Mouse (Mus musculus): ENCODE measurements around the gene Plekha3.
A peak's percentile ranks its signal among the peaks of the same experiment; 100 is the strongest.

Gene Plekha3

GRCm38 (mm10) chr2:76653070-76653469 is 22.0 kb upstream of the Plekha3 start:
- TF ChIP-seq CTCF (conservative IDR thresholded peaks at IDR 0.05; ENCODE audit: low read length) = peak; percentile 53
- no peak for TF ChIP-seq POU5F1 (IDR thresholded peaks at IDR 0.05; ENCODE audit: borderline replicate concordance, low read length)
- H3K4me1 ChIP-seq (replicated peaks; ENCODE audit: low read depth, low read length) = peaks cover 7% of the 10 kb centered on the region
- no peaks in the 10 kb centered on the region for H3K27me3 ChIP-seq (ENCODE audit: insufficient read depth, low read length)
- H3K36me3 ChIP-seq (ENCODE audit: insufficient read depth, low read length) = no peaks in the 10 kb centered on the region
- peaks cover under 1% of the 10 kb centered on the region; the same call in 1 of the 2 replicates for H3K9me3 ChIP-seq (ENCODE audit: low read length)
- H3K4me3 ChIP-seq (replicated peaks; ENCODE audit: low read length) = no peak overlapping the region

GRCm38 (mm10) chr2:76654646-76655045 is 20.4 kb upstream of the Plekha3 start:
- Histone ChIP-seq H3K27me3 (ENCODE audit: insufficient read depth, low read length) (no peaks in the 10 kb centered on the region), H3K36me3 (ENCODE audit: insufficient read depth, low read length) (no peaks in the 10 kb centered on the region), H3K4me3 (replicated peaks; ENCODE audit: low read length) (no peak overlapping the region), H3K9me3 (ENCODE audit: low read length) (peaks cover 8% of the 10 kb centered on the region; the same call in 1 of the 2 replicates), H3K4me1 (replicated peaks; ENCODE audit: low read depth, low read length) (peaks cover 4% of the 10 kb centered on the region; the same call in 1 of the 2 replicates)
- TF ChIP-seq POU5F1 (IDR thresholded peaks at IDR 0.05; ENCODE audit: borderline replicate concordance, low read length) (no peak), CTCF (conservative IDR thresholded peaks at IDR 0.05; ENCODE audit: low read length) (no peak), NANOG (IDR thresholded peaks at IDR 0.05; ENCODE audit: borderline replicate concordance, low read length) (no peak)

- TF ChIP-seq CTCF (conservative IDR thresholded peaks at IDR 0.05; ENCODE audit: low read length) (no peak), POU5F1 (IDR thresholded peaks at IDR 0.05; ENCODE audit: borderline replicate concordance, low read length) (no peak), NANOG (IDR thresholded peaks at IDR 0.05; ENCODE audit: borderline replicate concordance, low read length) (no peak)
- Histone ChIP-seq H3K9me3 (ENCODE audit: low read length) (peaks cover 8% of the 10 kb centered on the region; the same call in 1 of the 2 replicates), H3K27me3 (ENCODE audit: insufficient read depth, low read length) (no peaks in the 10 kb centered on the region), H3K36me3 (ENCODE audit: insufficient read depth, low read length) (no peaks in the 10 kb centered on the region), H3K4me1 (replicated peaks; ENCODE audit: low read depth, low read length) (peaks cover 4% of the 10 kb centered on the region; the same call in 1 of the 2 replicates), H3K4me3 (replicated peaks; ENCODE audit: low read length) (no peak overlapping the region)
Measured at GRCm38 (mm10) chr2:76655444-76655843, 19.6 kb upstream of the Plekha3 start.

GRCm38 (mm10) chr2:76655982-76656381 is 19.1 kb upstream of the Plekha3 start:
- Histone ChIP-seq H3K9me3 (ENCODE audit: low read length) (peaks cover 8% of the 10 kb centered on the region; the same call in 1 of the 2 replicates), H3K36me3 (ENCODE audit: insufficient read depth, low read length) (no peaks in the 10 kb centered on the region), H3K4me1 (replicated peaks; ENCODE audit: low read depth, low read length) (peaks cover 4% of the 10 kb centered on the region; the same call in 1 of the 2 replicates), H3K27me3 (ENCODE audit: insufficient read depth, low read length) (no peaks in the 10 kb centered on the region), H3K4me3 (replicated peaks; ENCODE audit: low read length) (no peak overlapping the region)
- no peak for TF ChIP-seq POU5F1 (IDR thresholded peaks at IDR 0.05; ENCODE audit: borderline replicate concordance, low read length)
- no peak for TF ChIP-seq NANOG (IDR thresholded peaks at IDR 0.05; ENCODE audit: borderline replicate concordance, low read length)
- peak; percentile 58 for TF ChIP-seq CTCF (conservative IDR thresholded peaks at IDR 0.05; ENCODE audit: low read length)

GRCm38 (mm10) chr2:76658551-76658950 is 16.5 kb upstream of the Plekha3 start:
- peaks cover 4% of the 10 kb centered on the region; the same call in 1 of the 2 replicates for H3K4me1 ChIP-seq (replicated peaks; ENCODE audit: low read depth, low read length)
- no peaks in the 10 kb centered on the region for H3K36me3 ChIP-seq (ENCODE audit: insufficient read depth, low read length)
- H3K9me3 ChIP-seq (ENCODE audit: low read length) = peaks cover 8% of the 10 kb centered on the region; the same call in 1 of the 2 replicates
- H3K4me3 ChIP-seq (replicated peaks; ENCODE audit: low read length) = no peak overlapping the region
- no peaks in the 10 kb centered on the region for H3K27me3 ChIP-seq (ENCODE audit: insufficient read depth, low read length)
- TF ChIP-seq CTCF (conservative IDR thresholded peaks at IDR 0.05; ENCODE audit: low read length) (no peak), NANOG (IDR thresholded peaks at IDR 0.05; ENCODE audit: borderline replicate concordance, low read length) (no peak), POU5F1 (IDR thresholded peaks at IDR 0.05; ENCODE audit: borderline replicate concordance, low read length) (no peak)

GRCm38 (mm10) chr2:76659419-76659818 is 15.7 kb upstream of the Plekha3 start:
- no peaks in the 10 kb centered on the region for H3K27me3 ChIP-seq (ENCODE audit: insufficient read depth, low read length)
- H3K9me3 ChIP-seq (ENCODE audit: low read length) = peaks cover 8% of the 10 kb centered on the region; the same call in 1 of the 2 replicates
- no peak overlapping the region for H3K4me3 ChIP-seq (replicated peaks; ENCODE audit: low read length)
- TF ChIP-seq NANOG (IDR thresholded peaks at IDR 0.05; ENCODE audit: borderline replicate concordance, low read length) (no peak), CTCF (conservative IDR thresholded peaks at IDR 0.05; ENCODE audit: low read length) (no peak), POU5F1 (IDR thresholded peaks at IDR 0.05; ENCODE audit: borderline replicate concordance, low read length) (no peak)
- peaks cover 4% of the 10 kb centered on the region; the same call in 1 of the 2 replicates for H3K4me1 ChIP-seq (replicated peaks; ENCODE audit: low read depth, low read length)
- H3K36me3 ChIP-seq (ENCODE audit: insufficient read depth, low read length) = peaks cover 3% of the 10 kb centered on the region; the same call in 1 of the 2 replicates

- H3K27me3 ChIP-seq (ENCODE audit: insufficient read depth, low read length) = no peaks in the 10 kb centered on the region
- H3K4me1 ChIP-seq (replicated peaks; ENCODE audit: low read depth, low read length) = no peaks in the 10 kb centered on the region
- TF ChIP-seq CTCF (conservative IDR thresholded peaks at IDR 0.05; ENCODE audit: low read length) = no peak
- TF ChIP-seq NANOG (IDR thresholded peaks at IDR 0.05; ENCODE audit: borderline replicate concordance, low read length) = no peak
- no peak for TF ChIP-seq POU5F1 (IDR thresholded peaks at IDR 0.05; ENCODE audit: borderline replicate concordance, low read length)
Measured at GRCm38 (mm10) chr2:76665531-76665930, 9.6 kb upstream of the Plekha3 start.

GRCm38 (mm10) chr2:76667200-76667599 is 7.9 kb upstream of the Plekha3 start:
- no peaks in the 10 kb centered on the region for H3K27me3 ChIP-seq (ENCODE audit: insufficient read depth, low read length)
- TF ChIP-seq NANOG (IDR thresholded peaks at IDR 0.05; ENCODE audit: borderline replicate concordance, low read length) (no peak), CTCF (conservative IDR thresholded peaks at IDR 0.05; ENCODE audit: low read length) (no peak), POU5F1 (IDR thresholded peaks at IDR 0.05; ENCODE audit: borderline replicate concordance, low read length) (no peak)

More at GRCm38 (mm10) chr2:76665531-76665930, 9.6 kb upstream of the Plekha3 start:
- peaks cover 8% of the 10 kb centered on the region; the same call in 1 of the 2 replicates for H3K36me3 ChIP-seq (ENCODE audit: insufficient read depth, low read length)
- no peak overlapping the region for H3K4me3 ChIP-seq (replicated peaks; ENCODE audit: low read length)
- H3K9me3 ChIP-seq (ENCODE audit: low read length) = no peaks in the 10 kb centered on the region

GRCm38 (mm10) chr2:76671641-76672040 is 3.4 kb upstream of the Plekha3 start:
- H3K9me3 ChIP-seq (ENCODE audit: low read length) = no peaks in the 10 kb centered on the region
- H3K36me3 ChIP-seq (ENCODE audit: insufficient read depth, low read length) = no peaks in the 10 kb centered on the region
- H3K4me3 ChIP-seq (replicated peaks; ENCODE audit: low read length) = peak overlapping the region; percentile 70; the same call in 1 of the 2 replicates
- no peaks in the 10 kb centered on the region for H3K27me3 ChIP-seq (ENCODE audit: insufficient read depth, low read length)
- TF ChIP-seq NANOG (IDR thresholded peaks at IDR 0.05; ENCODE audit: borderline replicate concordance, low read length) (no peak), POU5F1 (IDR thresholded peaks at IDR 0.05; ENCODE audit: borderline replicate concordance, low read length) (no peak), CTCF (conservative IDR thresholded peaks at IDR 0.05; ENCODE audit: low read length) (no peak)
- peaks cover 36% of the 10 kb centered on the region for H3K4me1 ChIP-seq (replicated peaks; ENCODE audit: low read depth, low read length)

More at GRCm38 (mm10) chr2:76667200-76667599, 7.9 kb upstream of the Plekha3 start:
- Histone ChIP-seq H3K9me3 (ENCODE audit: low read length) (no peaks in the 10 kb centered on the region), H3K4me1 (replicated peaks; ENCODE audit: low read depth, low read length) (peaks cover 7% of the 10 kb centered on the region), H3K36me3 (ENCODE audit: insufficient read depth, low read length) (peaks cover 8% of the 10 kb centered on the region; the same call in 1 of the 2 replicates), H3K4me3 (replicated peaks; ENCODE audit: low read length) (no peak overlapping the region)
